Mouse (Mus musculus): ENCODE measurements around the gene Ubtf. TPM values are rescaled to one million over a fixed set of nuclear protein-coding genes. Genes with fewer than 3 reads are reported as not detected.

The Ubtf gene
- polyA plus RNA-seq, 1 experiment: 27.7 TPM

DNA sequence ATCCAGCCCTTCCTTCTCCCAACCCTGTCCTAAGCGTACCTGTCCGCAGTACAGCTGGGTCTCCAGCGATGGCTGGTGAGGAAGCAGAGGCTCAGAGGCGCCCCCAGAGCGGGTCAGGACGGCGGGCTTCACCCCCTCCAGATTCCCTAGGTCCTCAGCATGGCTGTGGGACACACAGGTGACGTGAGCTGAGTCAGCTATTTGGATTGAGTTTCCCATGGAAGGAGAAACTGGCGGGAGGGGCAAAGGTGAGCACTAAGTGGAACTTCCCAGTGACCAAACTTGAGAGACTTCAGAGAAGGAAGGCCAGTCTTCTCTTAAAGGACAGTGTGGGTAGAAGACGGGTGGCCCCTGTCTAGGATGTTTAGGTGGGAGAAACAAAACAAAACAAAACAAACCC lies 38.8 kb upstream of the Ubtf start:
- H3K4me1 ChIP-seq (ENCODE audit: control insufficient read depth, insufficient read depth, low read length): no peaks in the 10 kb centered on the region
- 66% methylated on average over 10 of the region's 10 CpGs for WGBS
- TF ChIP-seq CTCF (IDR thresholded peaks at IDR 0.05; ENCODE audit: insufficient read depth, low read length): no peak
- TF ChIP-seq POLR2A (IDR thresholded peaks at IDR 0.05; ENCODE audit: borderline replicate concordance, extremely low read depth, low read depth, low read length): no peak
- H3K4me3 ChIP-seq (replicated peaks; ENCODE audit: extremely low read depth, low read depth, low read length): no peak overlapping the region
- DNase-seq: no peak

DNA sequence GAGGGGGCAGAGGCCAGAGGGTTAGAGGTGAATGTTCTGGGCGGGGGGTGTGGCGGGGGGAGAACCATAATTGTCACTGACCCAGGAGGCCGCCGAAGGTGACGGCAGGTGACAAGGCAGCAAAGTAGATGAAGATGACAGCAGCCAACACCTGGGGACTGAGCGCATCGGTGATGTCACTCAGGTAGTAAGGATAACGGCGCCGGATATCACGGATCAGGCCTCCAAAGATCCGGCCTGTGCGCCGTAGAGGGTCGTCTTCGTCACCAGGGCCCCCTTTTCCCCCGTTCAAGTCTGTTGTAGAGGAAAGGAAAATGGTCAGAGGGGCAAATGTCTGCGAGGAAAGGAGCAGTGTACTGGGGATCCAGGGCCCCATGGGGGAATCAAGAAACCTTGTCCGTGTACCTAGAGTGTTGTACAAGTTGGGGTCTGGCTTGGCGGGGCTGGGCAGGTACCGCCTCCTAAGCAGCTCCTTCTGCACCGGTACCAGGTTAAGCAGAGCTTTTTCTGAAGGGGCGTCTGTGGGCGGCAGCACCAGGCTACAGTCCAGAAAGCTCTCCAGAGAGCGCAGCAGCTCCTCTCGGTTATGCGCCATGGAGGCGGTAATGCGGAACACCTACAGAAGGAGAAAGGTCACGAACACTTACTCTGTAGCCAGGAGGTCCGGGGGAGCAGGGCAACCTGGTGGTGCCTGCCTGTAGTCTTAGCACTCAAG lies 37.3 kb upstream of the Ubtf start:
- TF ChIP-seq POLR2A (IDR thresholded peaks at IDR 0.05; ENCODE audit: borderline replicate concordance, extremely low read depth, low read depth, low read length) (no peak), CTCF (IDR thresholded peaks at IDR 0.05; ENCODE audit: insufficient read depth, low read length) (no peak)
- WGBS: 58% methylated on average over 31 of the region's 31 CpGs
- DNase-seq: no peak
- Histone ChIP-seq H3K4me3 (replicated peaks; ENCODE audit: extremely low read depth, low read depth, low read length) (no peak overlapping the region), H3K4me1 (ENCODE audit: control insufficient read depth, insufficient read depth, low read length) (no peaks in the 10 kb centered on the region)

DNA sequence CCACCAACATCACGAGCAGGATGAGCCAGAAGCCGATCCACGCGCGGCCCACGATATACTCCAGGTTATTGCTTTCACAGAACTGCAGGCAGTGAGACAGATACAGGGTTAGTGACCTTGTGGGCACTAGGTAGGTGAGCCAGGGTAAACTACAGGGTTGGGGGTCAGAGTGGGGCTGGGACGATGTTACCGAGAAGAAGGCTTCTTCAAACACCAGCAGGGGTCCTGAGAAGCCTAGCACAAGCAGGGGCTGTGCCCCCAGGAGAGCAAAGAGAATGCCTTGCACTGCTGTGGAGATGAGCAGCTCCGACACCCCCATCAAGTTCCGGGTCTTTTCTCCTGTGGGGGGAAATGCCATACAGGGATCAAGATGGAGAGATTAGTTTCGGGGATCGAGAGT lies 36.6 kb upstream of the Ubtf start:
- Histone ChIP-seq H3K4me3 (replicated peaks; ENCODE audit: extremely low read depth, low read depth, low read length) (no peak overlapping the region), H3K4me1 (ENCODE audit: control insufficient read depth, insufficient read depth, low read length) (no peaks in the 10 kb centered on the region)
- no peak for TF ChIP-seq POLR2A (IDR thresholded peaks at IDR 0.05; ENCODE audit: borderline replicate concordance, extremely low read depth, low read depth, low read length)
- no peak for TF ChIP-seq CTCF (IDR thresholded peaks at IDR 0.05; ENCODE audit: insufficient read depth, low read length)
- no peak for DNase-seq
- WGBS: 73% methylated on average over 12 of the region's 12 CpGs

DNA sequence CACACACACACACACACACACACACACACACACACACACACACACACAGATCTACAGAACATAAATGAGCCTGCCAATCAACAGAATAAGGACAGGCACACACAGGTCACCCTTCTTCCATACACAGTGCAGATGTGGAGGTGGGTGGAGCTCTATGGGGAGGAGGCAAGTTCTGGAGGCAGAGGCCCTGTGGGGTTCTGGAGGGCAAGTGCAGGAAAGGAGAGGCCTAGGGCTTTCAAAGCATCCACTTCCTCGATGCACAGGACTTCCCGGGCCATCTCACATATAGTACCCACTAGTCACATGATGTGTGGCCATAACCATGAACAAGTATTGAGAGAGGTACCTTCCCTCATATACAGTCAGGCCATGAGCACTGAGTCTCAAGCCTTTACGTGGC lies 36.0 kb upstream of the Ubtf start:
- no peak for TF ChIP-seq POLR2A (IDR thresholded peaks at IDR 0.05; ENCODE audit: borderline replicate concordance, extremely low read depth, low read depth, low read length)
- TF ChIP-seq CTCF (IDR thresholded peaks at IDR 0.05; ENCODE audit: insufficient read depth, low read length): no peak
- no peak for DNase-seq
- no peaks in the 10 kb centered on the region for H3K4me1 ChIP-seq (ENCODE audit: control insufficient read depth, insufficient read depth, low read length)
- WGBS: 65% methylated on average over 3 of the region's 3 CpGs
- H3K4me3 ChIP-seq (replicated peaks; ENCODE audit: extremely low read depth, low read depth, low read length): no peak overlapping the region

DNA sequence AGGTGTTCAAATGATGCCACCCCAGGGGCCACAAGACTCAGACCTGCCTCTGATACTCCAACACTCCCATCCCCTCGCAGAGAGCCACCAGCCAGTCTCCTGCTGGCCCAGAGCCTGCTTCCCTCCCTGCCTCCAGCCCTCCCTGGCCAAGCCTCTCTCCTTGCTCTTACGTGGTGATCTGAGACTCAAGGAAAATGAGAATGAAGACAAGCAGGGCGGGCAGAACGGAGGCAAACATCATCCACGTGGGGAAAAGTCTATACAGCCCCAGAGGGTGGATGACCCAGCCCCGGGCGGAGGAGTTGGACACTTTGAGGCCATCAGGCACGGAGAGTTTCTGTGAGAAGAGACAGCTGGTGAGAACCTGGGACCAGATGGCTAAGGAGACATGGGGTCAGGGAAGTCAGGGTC lies 33.5 kb upstream of the Ubtf start:
- WGBS: 29% methylated on average over 8 of the region's 8 CpGs
- H3K4me1 ChIP-seq (ENCODE audit: control insufficient read depth, insufficient read depth, low read length): no peaks in the 10 kb centered on the region
- TF ChIP-seq POLR2A (IDR thresholded peaks at IDR 0.05; ENCODE audit: borderline replicate concordance, extremely low read depth, low read depth, low read length) (no peak), CTCF (IDR thresholded peaks at IDR 0.05; ENCODE audit: insufficient read depth, low read length) (no peak)
- H3K4me3 ChIP-seq (replicated peaks; ENCODE audit: extremely low read depth, low read depth, low read length): no peak overlapping the region
- no peak for DNase-seq

DNA sequence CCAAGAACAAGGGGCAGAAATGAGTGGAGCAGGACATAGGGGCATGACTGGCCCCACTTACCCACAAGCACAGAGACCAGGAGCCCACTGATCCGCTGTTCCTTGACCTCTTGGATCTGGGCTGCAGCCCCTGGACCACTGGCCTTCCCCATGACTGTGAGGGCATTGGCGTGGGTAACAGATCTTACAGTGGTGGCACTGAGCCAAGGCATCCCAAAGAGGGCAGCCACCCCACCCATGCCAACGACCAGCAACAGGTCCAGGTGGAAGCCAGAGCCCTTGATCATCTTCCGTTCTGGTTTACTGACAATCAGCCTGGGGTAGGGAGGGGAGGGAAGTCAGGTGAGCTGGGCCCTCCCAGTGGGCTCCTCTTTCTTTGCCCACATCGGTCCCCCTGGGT lies 32.8 kb upstream of the Ubtf start:
- TF ChIP-seq CTCF (IDR thresholded peaks at IDR 0.05; ENCODE audit: insufficient read depth, low read length) (no peak), POLR2A (IDR thresholded peaks at IDR 0.05; ENCODE audit: borderline replicate concordance, extremely low read depth, low read depth, low read length) (no peak)
- WGBS: 39% methylated on average over 5 of the region's 5 CpGs
- Histone ChIP-seq H3K4me3 (replicated peaks; ENCODE audit: extremely low read depth, low read depth, low read length) (no peak overlapping the region), H3K4me1 (ENCODE audit: control insufficient read depth, insufficient read depth, low read length) (no peaks in the 10 kb centered on the region)
- DNase-seq: no peak

DNA sequence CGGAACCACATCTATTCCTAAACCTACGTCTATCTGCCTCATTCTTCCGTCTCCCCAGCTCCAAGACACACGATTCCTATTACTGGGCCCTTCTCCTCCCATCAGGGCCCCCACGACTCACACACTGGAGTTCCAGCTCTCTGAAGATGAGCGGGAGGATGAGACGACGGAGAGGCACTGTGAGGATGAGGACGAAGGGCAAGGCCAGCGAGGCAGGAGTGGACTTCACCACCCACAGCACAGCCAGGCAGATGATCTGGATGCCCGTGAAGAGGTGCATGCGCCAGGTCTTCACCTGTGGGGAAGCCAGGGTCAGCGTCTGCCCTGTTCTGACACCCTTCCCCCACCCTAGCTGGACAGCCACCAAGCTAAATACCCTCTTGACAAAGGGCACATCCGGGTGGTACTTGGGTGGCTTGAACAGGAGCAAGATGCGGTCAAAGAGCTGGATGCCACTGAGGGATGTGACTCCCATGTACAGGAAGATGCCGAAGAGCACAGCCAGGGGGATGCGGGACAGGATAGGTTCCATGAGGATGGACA lies 31.5 kb upstream of the Ubtf start:
- DNase-seq: no peak
- TF ChIP-seq POLR2A (IDR thresholded peaks at IDR 0.05; ENCODE audit: borderline replicate concordance, extremely low read depth, low read depth, low read length) (no peak), CTCF (IDR thresholded peaks at IDR 0.05; ENCODE audit: insufficient read depth, low read length) (no peak)
- WGBS: 82% methylated on average over 17 of the region's 17 CpGs
- Histone ChIP-seq H3K4me1 (ENCODE audit: control insufficient read depth, insufficient read depth, low read length) (no peaks in the 10 kb centered on the region), H3K4me3 (replicated peaks; ENCODE audit: extremely low read depth, low read depth, low read length) (no peak overlapping the region)

DNA sequence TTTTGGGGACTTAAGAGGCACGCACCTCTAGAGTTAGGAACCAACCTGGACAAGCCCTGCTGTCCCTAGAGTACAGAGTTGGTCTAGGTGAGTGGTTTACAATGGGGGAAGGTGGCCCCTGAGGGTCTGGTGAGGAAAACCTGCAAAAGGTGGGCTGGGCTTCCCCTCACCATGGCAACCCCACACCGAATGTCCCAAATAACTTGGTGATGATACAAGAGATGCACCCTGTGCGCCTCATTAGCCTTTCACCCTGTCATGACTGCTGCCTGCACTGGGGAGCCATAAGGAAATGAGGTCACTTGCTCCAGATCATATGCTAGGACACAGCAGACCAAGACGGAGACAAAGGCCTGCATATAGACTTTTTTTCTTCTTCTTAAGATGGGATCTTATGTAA lies 30.9 kb upstream of the Ubtf start:
- TF ChIP-seq CTCF (IDR thresholded peaks at IDR 0.05; ENCODE audit: insufficient read depth, low read length) (no peak), POLR2A (IDR thresholded peaks at IDR 0.05; ENCODE audit: borderline replicate concordance, extremely low read depth, low read depth, low read length) (no peak)
- Histone ChIP-seq H3K4me3 (replicated peaks; ENCODE audit: extremely low read depth, low read depth, low read length) (no peak overlapping the region), H3K4me1 (ENCODE audit: control insufficient read depth, insufficient read depth, low read length) (no peaks in the 10 kb centered on the region)
- WGBS: 74% methylated on average over 4 of the region's 4 CpGs
- no peak for DNase-seq

DNA sequence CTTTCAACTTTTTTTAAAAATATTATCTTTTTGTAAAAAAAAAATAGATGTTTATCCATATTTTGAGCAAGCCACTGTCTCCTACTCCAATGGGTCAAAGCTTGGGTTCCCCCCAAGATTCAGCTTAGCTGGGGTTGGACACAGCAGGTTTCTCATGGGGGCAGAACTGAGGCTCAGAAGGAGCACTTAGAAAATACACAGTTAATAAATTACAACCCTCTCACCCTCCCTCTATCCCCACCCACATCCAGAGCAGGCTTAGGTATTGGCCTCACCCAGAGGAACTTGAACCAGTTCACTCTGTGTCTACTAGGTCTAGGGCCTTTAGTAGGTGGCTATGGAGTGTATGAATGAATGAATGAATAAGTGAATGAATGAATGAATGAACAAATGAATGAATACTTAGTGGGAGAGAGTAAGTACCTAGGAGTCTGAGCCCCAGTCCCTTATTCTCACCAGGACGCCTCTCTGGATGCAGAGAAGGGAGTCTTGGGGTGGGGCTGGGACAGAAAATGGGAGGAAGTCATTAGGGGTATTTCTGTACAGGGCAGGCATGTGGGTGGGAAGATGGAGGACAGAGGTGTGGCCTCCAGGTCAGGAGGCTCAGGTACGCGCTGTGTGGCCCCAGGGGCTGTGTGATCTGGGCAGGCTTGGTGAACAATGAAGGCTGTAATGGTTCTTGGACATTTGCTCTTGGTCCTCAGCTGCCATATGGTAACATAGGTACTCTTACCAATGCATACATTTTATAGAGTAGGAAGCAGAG lies 29.8 kb upstream of the Ubtf start:
- no peaks in the 10 kb centered on the region for H3K4me1 ChIP-seq (ENCODE audit: control insufficient read depth, insufficient read depth, low read length)
- no peak overlapping the region for H3K4me3 ChIP-seq (replicated peaks; ENCODE audit: extremely low read depth, low read depth, low read length)
- WGBS: 87% methylated on average over 3 of the region's 3 CpGs
- TF ChIP-seq CTCF (IDR thresholded peaks at IDR 0.05; ENCODE audit: insufficient read depth, low read length) (no peak), POLR2A (IDR thresholded peaks at IDR 0.05; ENCODE audit: borderline replicate concordance, extremely low read depth, low read depth, low read length) (no peak)
- no peak for DNase-seq

All from lung, adult 2 months (tissue).